Mouse (Mus musculus) ES-E14 (cell line): ENCODE measurements at regions not wholly inside any gene's neighbourhood (a gene's known extent, or its start where the extent isn't known, plus 50 kb on each side); places are given as distances from the start of the nearest gene placed in this dataset.

Experiments
- CHD2 ChIP-seq: IDR thresholded peaks from 2 replicates; pipeline ENCODE4 v1.6.1; 2014; ENCODE audit warnings: mild to moderate bottlenecking, low read depth, low read length, inconsistent platforms
- MAFK ChIP-seq: IDR thresholded peaks from 2 replicates; pipeline ENCODE4 v1.6.1; 2014; ENCODE audit warnings: mild to moderate bottlenecking, low read depth, low read length, inconsistent platforms; ENCODE audit not compliant: insufficient read depth
- ZNF384 ChIP-seq: IDR thresholded peaks from 2 replicates; pipeline ENCODE4 v1.6.1; 2012; ENCODE audit warnings: low read depth, low read length, inconsistent platforms

DNA sequence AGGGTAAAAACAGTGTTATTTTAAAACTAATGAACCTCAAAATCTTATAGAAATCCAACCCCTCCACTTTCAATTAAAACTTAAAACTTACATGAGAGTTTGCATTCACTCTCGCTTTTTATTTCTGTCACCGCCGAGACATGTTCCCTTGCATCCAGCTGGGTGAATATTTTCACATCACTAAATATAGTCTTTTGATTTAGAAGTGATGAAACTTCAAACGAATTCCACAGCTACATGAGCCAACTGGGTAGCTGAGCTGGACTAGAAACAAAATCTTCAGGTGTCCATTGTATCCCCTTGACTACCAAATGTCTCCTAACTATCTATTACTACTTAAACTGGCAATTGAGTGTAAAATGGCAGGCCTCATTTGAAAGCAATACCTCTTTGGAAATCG is 657.5 kb upstream of the B3galt2 start:
- TF ChIP-seq CHD2 (no peak), ZNF384 (no peak), MAFK (no peak)
